Mouse (Mus musculus) ES-E14 (cell line): ENCODE results near the gene Gm20458.

ENCODE experiments used
- CHD2 ChIP-seq: IDR thresholded peaks from 2 replicates; pipeline ENCODE4 v1.6.1; 2014; ENCODE audit warnings: mild to moderate bottlenecking, low read depth, low read length, inconsistent platforms
- MAFK ChIP-seq: IDR thresholded peaks from 2 replicates; pipeline ENCODE4 v1.6.1; 2014; ENCODE audit warnings: mild to moderate bottlenecking, low read depth, low read length, inconsistent platforms; ENCODE audit not compliant: insufficient read depth
- ZC3H11A ChIP-seq: IDR thresholded peaks from 2 replicates; pipeline ENCODE4 v1.6.1; 2012; ENCODE audit warnings: low read depth, mild to moderate bottlenecking, inconsistent platforms, low read length, borderline replicate concordance

GRCm38 (mm10) chr2:164442315-164443050, 18.3 kb upstream of the Gm20458 start:
- no peak for TF ChIP-seq ZC3H11A
- TF ChIP-seq CHD2 = no peak
- TF ChIP-seq MAFK = no peak
